Mouse (Mus musculus) heart, adult 2 months (tissue): ENCODE results near the gene Syt2. TPM values are rescaled to one million over a fixed set of nuclear protein-coding genes. Genes with fewer than 3 reads are reported as not detected.

Experiments used
- DNase-seq, 2 experiments: peaks; one replicate each; pipeline ENCODE4 v3.0.0; 2021
- H3K27ac ChIP-seq: fragments of 200-600 bp; 2 replicates; pipeline ENCODE4 v1.8.1; 2022
- H3K27me3 ChIP-seq: fragments of 200-500 bp; 2 replicates; pipeline ENCODE4 v1.6.1; 2012; ENCODE audit warnings: mild to moderate bottlenecking, low read length, inconsistent platforms, mixed read lengths; ENCODE audit not compliant: control insufficient read depth, insufficient read depth
- H3K36me3 ChIP-seq: fragments of 200-500 bp; 2 replicates; pipeline ENCODE4 v1.6.1; 2012; ENCODE audit warnings: low read length, inconsistent platforms; ENCODE audit not compliant: control insufficient read depth, insufficient read depth
- H3K4me1 ChIP-seq: fragments of 200-500 bp; 2 replicates; pipeline ENCODE4 v1.6.1; 2011; ENCODE audit warnings: low read length; ENCODE audit not compliant: control insufficient read depth, insufficient read depth
- H3K4me3 ChIP-seq: fragments of 200-600 bp; 2 replicates; pipeline ENCODE4 v1.8.1; 2022
- H3K79me2 ChIP-seq: fragments of 200-500 bp; replicated peaks from 2 replicates; pipeline ENCODE4 v1.6.1; 2012; ENCODE audit warnings: mild to moderate bottlenecking, inconsistent platforms, low read length, moderate library complexity, mixed read lengths; ENCODE audit not compliant: control insufficient read depth, insufficient read depth
- H3K9ac ChIP-seq: fragments of 200-500 bp; 2 replicates; pipeline ENCODE4 v1.6.1; 2012; ENCODE audit warnings: low read depth, mild to moderate bottlenecking, control low read depth, inconsistent platforms, low read length, mixed read lengths
- CTCF ChIP-seq: fragments of 200-600 bp; IDR thresholded peaks from 2 replicates; pipeline ENCODE4 v1.8.1; 2022; ENCODE audit warnings: antibody characterized with exemption, mild to moderate bottlenecking, moderate library complexity
- EP300 ChIP-seq: fragments of 200-500 bp; IDR thresholded peaks from 2 replicates; pipeline ENCODE4 v1.6.1; 2011; ENCODE audit warnings: low read depth, low read length, control low read depth; ENCODE audit not compliant: insufficient read depth
- POLR2A ChIP-seq: fragments of 200-500 bp; IDR thresholded peaks from 2 replicates; pipeline ENCODE4 v1.6.1; 2011; ENCODE audit warnings: mild to moderate bottlenecking, low read depth, low read length, control low read depth; ENCODE audit not compliant: insufficient read depth
- WGBS: fragments of 180-500 bp; shearing (Covaris S2); methylation state at CpG from one replicate; pipeline ENCODE4 v1.1.7; 2018; 5-methylcytosine and 5-hydroxymethylcytosine counted together
- intact Hi-C: fragments of 180-260 bp; cut with DNase I; formaldehyde crosslinking; loops from one replicate; pipeline ENCODE4 v1.15.1; 2025
- polyA plus RNA-seq: library from polyadenylated mRNA; depleted of rRNA; stranded (reverse); fragments of >200 nt; gene quantifications from 2 replicates; pipeline ENCODE4 v1.2.3, GENCODE M21; 2012
- total RNA-seq, 2 experiments: library from RNA; stranded (reverse); gene quantifications; 2 replicates each; pipeline ENCODE4 v1.2.3; 2021

Gene Syt2
- total and polyA plus RNA-seq, 3 experiments, result 0.04 to 0.05 TPM; not detected in 1

DNA sequence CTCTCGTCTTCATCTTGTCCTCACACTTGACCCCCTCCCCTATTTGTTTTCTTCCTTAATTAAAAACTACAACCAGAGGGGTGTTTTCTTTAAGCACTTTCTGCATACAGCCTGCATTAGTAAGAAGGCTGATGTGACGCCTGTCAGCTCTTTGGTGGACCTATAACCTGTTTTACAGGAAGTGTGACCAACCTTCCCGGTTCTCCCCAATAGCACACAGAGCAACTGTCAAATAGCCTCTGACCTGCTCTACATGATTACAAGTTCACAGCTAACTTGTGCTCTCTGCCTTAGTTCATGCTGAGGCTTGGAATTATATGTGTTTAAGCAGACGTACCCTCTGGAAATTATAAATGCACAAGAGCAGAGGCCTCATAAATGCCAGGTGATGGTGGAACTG, 120.0 kb downstream of the Syt2 start:
- peaks cover 2% of the 10 kb centered on the region; the same call in 1 of the 2 replicates for H3K36me3 ChIP-seq

DNA sequence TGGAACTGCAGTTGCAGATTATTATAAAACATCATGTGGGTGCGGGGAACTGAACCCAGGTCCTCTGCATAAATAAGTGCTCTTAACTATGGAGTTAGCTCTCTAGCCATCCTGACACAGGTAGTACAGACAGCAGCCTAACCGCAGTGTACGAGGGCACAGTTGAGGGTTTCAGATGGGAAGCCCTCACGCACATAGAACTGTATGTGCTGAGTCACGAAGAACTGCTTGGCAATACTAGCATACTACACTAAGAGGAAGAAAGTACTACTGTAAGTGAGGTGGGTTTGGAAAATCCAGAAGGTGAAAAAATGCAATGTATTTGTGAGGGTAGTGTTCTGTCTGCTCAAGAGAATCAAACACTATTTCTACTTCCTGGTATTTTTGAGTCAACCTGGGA, 123.8 kb downstream of the Syt2 start:
- Histone ChIP-seq H3K27ac (no peak overlapping the region), H3K9ac (no peak overlapping the region), H3K27me3 (no peaks in the 10 kb centered on the region), H3K36me3 (peaks cover 19% of the 10 kb centered on the region), H3K4me1 (peaks cover 19% of the 10 kb centered on the region), H3K79me2 (no peaks in the 10 kb centered on the region), H3K4me3 (no peak overlapping the region)
- WGBS, result 98% methylated on average over 5 of the region's 5 CpGs
- TF ChIP-seq EP300 (no peak), POLR2A (no peak), CTCF (no peak)
- intact Hi-C loops, result no loop called here
- DNase-seq, result no peak

More for the DNA sequence above, 120.0 kb downstream of the Syt2 start:
- Histone ChIP-seq H3K79me2 (no peaks in the 10 kb centered on the region), H3K27ac (no peak overlapping the region), H3K4me1 (peaks cover 5% of the 10 kb centered on the region), H3K9ac (no peak overlapping the region), H3K27me3 (no peaks in the 10 kb centered on the region), H3K4me3 (no peak overlapping the region)
- TF ChIP-seq CTCF (no peak), EP300 (no peak), POLR2A (no peak)
- WGBS, result 89% methylated on average over 4 of the region's 4 CpGs
- intact Hi-C loops, result no loop called here
- DNase-seq, result no peak

DNA sequence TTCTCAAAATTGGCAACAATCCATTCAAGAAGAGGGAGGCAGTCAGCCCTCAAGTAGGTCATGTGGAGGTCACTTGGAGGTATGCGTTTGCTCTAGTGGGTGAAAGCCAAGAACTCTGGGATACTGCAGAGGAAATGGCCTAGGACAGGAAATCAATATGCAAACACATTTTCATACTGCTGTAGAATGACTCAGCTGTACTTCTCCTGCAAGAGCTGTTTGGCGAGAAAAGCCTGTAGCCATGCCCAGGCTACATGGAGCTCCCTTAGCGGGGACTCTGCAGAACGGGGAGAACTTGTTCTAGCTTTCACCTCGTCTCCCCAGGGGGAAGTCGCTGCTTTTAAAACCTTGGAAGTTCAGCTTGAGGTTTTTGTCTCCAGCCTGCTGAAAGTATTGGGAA, 124.9 kb downstream of the Syt2 start:
- H3K4me3 ChIP-seq, result no peak overlapping the region
- no peaks in the 10 kb centered on the region for H3K27me3 ChIP-seq
- intact Hi-C loops, result no loop called here
- H3K27ac ChIP-seq, result peak overlapping the region; percentile 45
- TF ChIP-seq POLR2A (no peak), EP300 (0 out of 2 replicates have a peak, but pooled peaks have one; percentile 44), CTCF (no peak)
- DNase-seq, result peak in 1 of 2 experiments; percentile 71
- 24% methylated on average over 6 of the region's 6 CpGs for WGBS
- H3K79me2 ChIP-seq, result no peaks in the 10 kb centered on the region
- H3K9ac ChIP-seq, result no peak overlapping the region
- peaks cover 19% of the 10 kb centered on the region for H3K4me1 ChIP-seq
- H3K36me3 ChIP-seq, result peaks cover 19% of the 10 kb centered on the region

DNA sequence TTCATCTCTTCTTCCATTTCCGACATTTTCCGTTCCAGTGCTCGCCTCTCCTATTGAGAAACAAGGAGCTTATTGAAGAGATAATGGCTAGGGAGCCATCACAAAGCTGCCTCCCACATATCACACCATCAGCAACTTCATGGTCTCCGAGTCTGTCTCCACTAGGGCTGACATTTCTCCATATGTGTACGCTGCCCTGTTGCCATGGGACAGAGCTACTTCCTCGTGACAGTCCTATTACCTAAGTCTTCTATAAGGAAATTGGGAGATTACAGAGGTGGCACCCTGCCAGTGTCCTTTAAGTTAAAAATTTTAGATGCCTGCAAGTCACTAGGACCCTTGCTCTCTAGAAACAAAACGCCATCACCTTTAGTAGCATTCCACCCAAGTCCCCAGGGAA, 125.5 kb downstream of the Syt2 start:
- H3K9ac ChIP-seq, result no peak overlapping the region
- peaks cover 19% of the 10 kb centered on the region for H3K36me3 ChIP-seq
- WGBS, result 89% methylated on average over 7 of the region's 7 CpGs
- H3K4me1 ChIP-seq, result peaks cover 19% of the 10 kb centered on the region
- H3K27me3 ChIP-seq, result no peaks in the 10 kb centered on the region
- TF ChIP-seq EP300, result no peak
- TF ChIP-seq POLR2A, result no peak
- no peak for TF ChIP-seq CTCF
- no peak overlapping the region for H3K4me3 ChIP-seq
- H3K27ac ChIP-seq, result peak overlapping the region; percentile 45
- H3K79me2 ChIP-seq, result no peaks in the 10 kb centered on the region
- intact Hi-C loops, result no loop called here
- DNase-seq, result no peak

DNA sequence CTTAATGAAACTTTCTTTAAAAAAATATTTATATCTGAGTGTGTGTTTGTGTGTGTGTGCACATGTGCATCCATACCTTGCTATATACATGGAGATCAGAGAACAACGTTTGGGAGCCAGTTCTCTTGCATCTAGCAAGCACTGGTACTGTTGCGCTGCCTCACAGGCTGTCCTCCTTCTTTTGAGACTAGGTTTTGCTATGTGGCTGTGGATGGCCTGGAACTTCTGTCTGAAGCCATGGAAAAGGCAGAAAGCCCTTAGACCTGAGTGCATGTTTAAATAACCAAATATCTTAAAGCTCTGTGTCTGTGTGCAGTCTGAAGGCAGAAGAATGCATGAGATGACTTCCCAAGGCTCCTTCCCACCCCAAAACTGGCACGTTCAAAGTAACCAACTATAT, 126.3 kb downstream of the Syt2 start:
- peak in 1 of 2 experiments; percentile 9 for DNase-seq
- 0 out of 2 replicates have a peak overlapping the region, but pooled peaks have one; percentile 28 for H3K27ac ChIP-seq
- no peak overlapping the region for H3K9ac ChIP-seq
- H3K27me3 ChIP-seq, result no peaks in the 10 kb centered on the region
- H3K36me3 ChIP-seq, result peaks cover 19% of the 10 kb centered on the region
- H3K4me1 ChIP-seq, result peaks cover 19% of the 10 kb centered on the region
- TF ChIP-seq CTCF (no peak), EP300 (no peak), POLR2A (no peak)
- intact Hi-C loops, result no loop called here
- WGBS, result 70% methylated on average over 3 of the region's 3 CpGs
- H3K79me2 ChIP-seq, result no peaks in the 10 kb centered on the region
- H3K4me3 ChIP-seq, result no peak overlapping the region

DNA sequence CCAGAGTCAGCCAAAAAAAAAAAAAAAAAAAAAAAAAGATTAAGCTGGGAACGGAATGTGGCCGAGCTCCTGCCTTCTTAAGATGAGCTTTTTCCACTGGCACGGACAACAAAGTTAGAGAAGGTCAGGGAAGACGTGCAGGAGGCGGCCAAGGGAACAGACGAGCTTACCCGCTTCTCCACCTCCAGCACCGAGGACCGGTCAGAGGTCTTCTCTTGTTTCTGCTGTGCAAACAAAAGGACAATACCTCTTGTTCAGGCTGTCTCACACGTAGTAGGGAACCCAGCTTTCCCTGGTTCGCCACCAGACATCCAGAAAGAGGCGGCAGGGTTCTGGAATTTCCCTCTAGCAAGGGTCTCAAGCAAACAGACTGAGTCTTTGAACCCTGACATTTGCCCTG, 126.8 kb downstream of the Syt2 start:
- H3K27ac ChIP-seq, result peak overlapping the region; percentile 57; the same call in 1 of the 2 replicates
- no peak for TF ChIP-seq EP300
- TF ChIP-seq CTCF, result no peak
- no peak for TF ChIP-seq POLR2A
- H3K4me3 ChIP-seq, result no peak overlapping the region
- no peak overlapping the region for H3K9ac ChIP-seq
- peaks cover 19% of the 10 kb centered on the region for H3K36me3 ChIP-seq
- H3K79me2 ChIP-seq, result no peaks in the 10 kb centered on the region
- peaks cover 21% of the 10 kb centered on the region for H3K4me1 ChIP-seq
- 64% methylated on average over 12 of the region's 12 CpGs for WGBS
- intact Hi-C loops, result no loop called here
- DNase-seq, result peak in 1 of 2 experiments; percentile 16
- H3K27me3 ChIP-seq, result no peaks in the 10 kb centered on the region
